Mouse (Mus musculus) megakaryocyte, embryonic 14.5 days (primary cell): Measurements from ENCODE around the gene Prom1. TPM values are rescaled to one million over a fixed set of nuclear protein-coding genes. Genes with fewer than 3 reads are reported as not detected.
"Not testable (repeated sequence)": the region's sequence is repeated elsewhere in the genome, so short reads cannot be mapped to it uniquely, and the experiment has no call there.

Source experiments
- H3K27me3 ChIP-seq: replicated peaks from 2 replicates; pipeline ENCODE3; 2012; ENCODE audit warnings: inconsistent platforms
- H3K36me3 ChIP-seq: replicated peaks from 2 replicates; pipeline ENCODE3; 2012; ENCODE audit warnings: low read length, inconsistent platforms, mixed read lengths
- H3K4me1 ChIP-seq: 2 replicates; pipeline ENCODE4 v1.6.1; 2012; ENCODE audit warnings: inconsistent platforms
- H3K4me3 ChIP-seq: replicated peaks from 2 replicates; pipeline ENCODE3; 2012; ENCODE audit warnings: moderate library complexity, mild to moderate bottlenecking, inconsistent platforms
- H3K9me3 ChIP-seq: 2 replicates; pipeline ENCODE4 v1.6.1; 2012; ENCODE audit warnings: inconsistent platforms
- FLI1 ChIP-seq: IDR thresholded peaks from 2 replicates; pipeline ENCODE4 v1.6.1; 2012; ENCODE audit warnings: low read length, inconsistent platforms, mixed read lengths
- GATA1 ChIP-seq: IDR thresholded peaks from 3 replicates; pipeline ENCODE4 v1.6.1; 2012; ENCODE audit warnings: mixed read lengths, low read length, inconsistent platforms, borderline replicate concordance
- polyA plus RNA-seq: library from polyadenylated mRNA; stranded (reverse); fragments of >175 nt; gene quantifications from 2 replicates; pipeline ENCODE4 v1.2.3, GENCODE M21; 2012; ENCODE audit warnings: low replicate concordance; ENCODE audit not compliant: insufficient read depth

Gene Prom1
- 0.17 TPM in 1 of 2 replicates, not detected in the other for polyA plus RNA-seq

DNA sequence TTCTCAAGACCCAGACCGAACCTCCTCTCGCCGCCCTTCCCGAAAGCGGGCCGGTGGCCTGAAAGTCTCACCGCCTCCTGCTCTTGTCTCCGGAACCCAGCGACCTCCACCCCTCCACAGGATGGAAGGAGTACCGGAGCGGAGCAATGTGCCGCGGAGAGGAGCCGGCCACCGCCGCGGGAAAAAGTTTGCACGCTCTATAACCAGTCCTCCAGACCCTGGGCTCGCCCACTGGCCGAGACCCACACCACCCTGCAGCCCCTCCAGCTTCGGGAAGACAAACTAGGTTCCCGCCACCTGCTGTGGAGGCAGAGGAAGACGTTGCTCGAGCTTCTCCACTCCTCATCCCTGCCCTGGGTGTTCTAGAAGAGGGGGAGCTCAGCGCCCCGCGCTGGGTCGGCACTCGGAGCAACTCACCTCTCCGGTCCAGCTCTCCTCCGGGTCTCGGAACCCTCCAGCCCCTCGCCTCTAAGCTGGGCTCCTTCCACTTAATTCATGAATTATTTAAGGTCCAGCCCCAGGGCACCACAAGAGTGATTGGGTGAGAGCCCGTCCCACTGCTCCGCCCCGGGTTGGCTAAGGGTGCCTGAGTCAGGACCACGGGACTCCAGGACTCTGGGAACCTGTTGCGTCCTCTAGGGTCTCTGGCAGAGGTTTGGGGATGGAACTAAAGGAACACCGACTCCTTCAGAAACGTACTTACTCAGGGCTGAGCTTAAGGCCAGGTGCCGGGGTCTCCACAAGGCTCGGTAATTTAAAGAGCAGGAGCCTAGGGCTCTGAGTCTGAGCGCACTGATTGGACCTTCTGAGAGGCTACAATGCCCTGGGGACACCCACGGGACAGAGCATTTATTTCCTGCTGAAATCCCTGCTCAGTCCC lies at the start of gene Prom1:
TSS of gene Prom1 (minus strand) at position 802 of the 880 bp plus-strand sequence.
- H3K36me3 ChIP-seq, result no peaks in the 10 kb centered on the region
- peak within 1 kb of the TSS; percentile 84 for H3K4me3 ChIP-seq
- TF ChIP-seq FLI1 (no peak), GATA1 (no peak)
- peaks cover 51% of the 10 kb centered on the region for H3K27me3 ChIP-seq
- peaks cover 12% of the 10 kb centered on the region for H3K4me1 ChIP-seq
- peaks cover 36% of the 10 kb centered on the region for H3K9me3 ChIP-seq

DNA sequence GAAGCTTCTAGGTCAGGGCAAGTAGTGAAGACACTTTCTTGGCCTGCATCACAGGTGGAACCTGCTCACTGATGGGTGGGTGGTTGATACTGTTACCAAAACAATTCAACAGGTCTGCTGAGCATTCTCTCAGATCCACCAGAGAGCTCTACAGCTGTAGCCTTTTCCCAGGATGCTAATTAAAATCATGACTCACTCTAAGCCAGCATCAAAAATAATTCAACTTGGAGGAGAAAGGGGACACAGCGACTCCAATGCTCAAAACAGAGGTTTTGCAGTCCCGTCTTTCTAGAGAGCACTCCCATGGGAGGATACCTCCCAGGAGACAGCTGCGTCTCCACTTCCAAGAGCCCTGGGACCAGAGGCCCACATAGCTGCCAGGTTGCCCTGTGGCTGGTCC lies 45.9 kb upstream of the Prom1 start:
- peaks cover 3% of the 10 kb centered on the region for H3K27me3 ChIP-seq
- H3K4me3 ChIP-seq, result no peak overlapping the region
- no peaks in the 10 kb centered on the region for H3K4me1 ChIP-seq
- no peaks in the 10 kb centered on the region for H3K36me3 ChIP-seq
- TF ChIP-seq GATA1 (no peak), FLI1 (no peak)
- peaks cover 32% of the 10 kb centered on the region for H3K9me3 ChIP-seq

DNA sequence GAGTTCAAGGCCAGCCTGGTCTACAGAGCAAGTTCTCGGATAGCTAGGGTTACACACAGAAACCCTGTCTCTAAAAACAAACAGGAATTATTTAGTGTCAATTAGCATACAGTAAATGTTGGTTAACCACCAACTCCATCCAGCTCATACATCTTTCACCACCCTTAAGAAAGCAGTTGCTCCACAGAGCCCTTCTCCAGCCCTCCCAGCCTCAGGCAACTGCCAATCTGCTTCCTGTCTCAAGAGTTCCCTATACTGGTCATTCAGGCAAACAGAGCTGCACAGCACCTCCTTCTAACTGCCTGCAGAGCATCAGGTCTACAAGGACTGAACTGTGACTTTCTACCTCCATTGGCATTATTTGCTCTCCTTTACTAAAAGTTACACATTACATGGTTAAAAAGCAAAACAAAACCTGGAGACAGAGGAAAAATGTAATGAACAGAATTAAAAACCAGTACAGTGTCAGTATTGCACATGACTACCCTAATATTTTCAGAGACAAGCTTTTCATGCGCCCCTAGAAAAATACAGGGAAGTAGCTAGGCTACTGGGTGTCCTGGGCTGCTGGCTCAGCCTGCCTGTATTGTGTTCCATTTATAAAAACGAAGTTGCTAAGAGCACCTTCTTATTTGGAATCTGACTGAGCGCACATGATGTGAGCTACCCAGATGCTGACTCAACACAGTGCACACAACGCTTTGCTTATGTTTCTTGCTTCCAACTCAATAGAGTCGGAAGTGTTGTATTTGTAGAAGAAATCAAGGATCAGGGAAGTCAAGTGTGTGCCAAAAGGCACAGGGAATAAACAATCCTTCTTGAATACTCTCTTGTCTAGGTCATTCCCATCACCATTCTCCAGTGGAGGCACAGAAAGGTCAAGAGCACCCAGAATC lies 44.9 kb upstream of the Prom1 start:
- Histone ChIP-seq H3K36me3 (no peaks in the 10 kb centered on the region), H3K27me3 (peaks cover 3% of the 10 kb centered on the region), H3K4me3 (no peak overlapping the region), H3K4me1 (no peaks in the 10 kb centered on the region), H3K9me3 (peaks cover 30% of the 10 kb centered on the region)
- TF ChIP-seq GATA1 (no peak), FLI1 (no peak)

DNA sequence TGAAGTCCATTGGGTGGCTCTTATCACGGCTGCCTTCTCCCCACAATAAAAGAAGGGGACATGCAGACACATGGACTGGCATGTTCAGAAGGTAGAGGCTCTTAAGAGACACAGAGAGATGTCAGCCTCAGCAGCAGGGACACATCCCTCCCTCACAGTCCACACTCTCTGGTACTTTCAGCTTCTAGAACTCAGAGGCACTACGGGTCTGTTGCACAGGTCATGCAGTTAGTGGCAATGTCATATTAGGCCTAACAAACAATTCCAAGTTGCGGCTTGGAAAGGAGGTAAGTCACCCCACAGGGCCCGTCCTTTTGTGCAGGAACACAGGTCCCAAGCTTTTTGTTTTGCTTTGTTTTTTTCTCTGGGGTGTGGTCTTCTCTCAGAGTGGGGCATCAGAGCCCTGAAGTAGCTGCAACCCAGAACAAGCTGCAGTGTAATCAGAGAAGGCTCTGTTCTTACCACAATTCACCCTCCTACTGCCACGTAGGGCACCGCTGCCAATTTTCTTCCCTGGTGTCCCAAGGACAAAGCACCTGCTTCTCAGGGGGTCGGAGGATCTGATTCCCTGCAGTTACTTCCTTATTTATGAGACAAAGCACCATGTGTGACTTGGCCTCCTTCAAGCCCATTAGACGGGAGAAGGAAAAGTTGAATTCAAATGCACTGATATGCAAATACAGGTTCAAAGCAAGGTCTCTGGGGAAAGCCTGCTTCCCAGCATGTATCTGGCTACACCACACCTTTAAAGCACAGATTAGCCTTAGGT lies 41.8 kb upstream of the Prom1 start:
- Histone ChIP-seq H3K27me3 (peaks cover 3% of the 10 kb centered on the region), H3K4me1 (no peaks in the 10 kb centered on the region), H3K4me3 (no peak overlapping the region), H3K36me3 (no peaks in the 10 kb centered on the region), H3K9me3 (peaks cover 8% of the 10 kb centered on the region; the same call in 1 of the 2 replicates)
- TF ChIP-seq FLI1, result no peak
- no peak for TF ChIP-seq GATA1

DNA sequence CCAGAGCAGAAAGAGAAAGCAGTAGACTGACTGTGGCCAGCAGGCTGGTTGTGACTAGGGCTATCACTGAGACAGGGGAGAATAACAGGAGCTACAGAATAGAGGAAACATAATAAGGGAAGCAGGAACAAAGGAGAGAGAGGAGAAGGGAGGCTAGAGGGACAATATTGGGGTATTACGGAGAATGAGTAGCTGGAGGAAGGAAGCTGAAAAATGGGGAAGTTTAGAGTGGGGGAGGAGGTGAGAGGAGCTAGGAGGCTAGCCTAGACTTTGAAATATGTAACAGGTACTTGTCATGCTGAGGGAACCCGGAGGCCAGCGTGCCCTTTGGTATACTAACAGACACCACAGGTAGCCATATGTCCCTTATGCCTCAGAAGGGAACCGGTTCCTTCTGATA lies 25.7 kb upstream of the Prom1 start:
- no peak overlapping the region for H3K4me3 ChIP-seq
- no peaks in the 10 kb centered on the region for H3K4me1 ChIP-seq
- no peaks in the 10 kb centered on the region for H3K36me3 ChIP-seq
- H3K27me3 ChIP-seq, result no peaks in the 10 kb centered on the region
- TF ChIP-seq GATA1, result no peak
- TF ChIP-seq FLI1, result no peak
- peaks cover 18% of the 10 kb centered on the region for H3K9me3 ChIP-seq

DNA sequence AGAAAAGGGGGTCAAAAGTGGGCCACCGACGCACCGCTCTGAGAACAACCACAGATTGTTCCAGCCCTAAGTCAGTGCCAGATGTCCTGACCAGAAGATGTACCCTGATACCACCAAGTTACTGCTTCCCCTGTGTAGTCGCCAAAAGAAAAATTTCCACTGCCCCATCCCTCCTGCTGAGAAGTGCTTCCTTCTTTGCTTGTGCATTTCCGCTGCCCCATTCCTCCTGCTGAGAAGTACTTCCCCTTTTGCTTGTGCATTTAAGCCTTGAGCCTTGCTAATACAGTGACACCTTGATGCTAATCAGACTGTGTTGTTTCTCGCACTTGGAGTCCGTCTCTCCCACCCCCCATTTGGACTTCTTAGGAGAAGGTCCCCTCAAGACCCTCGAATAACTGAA lies 24.7 kb upstream of the Prom1 start:
- H3K9me3 ChIP-seq, result peaks cover 18% of the 10 kb centered on the region
- H3K36me3 ChIP-seq, H3K27me3 ChIP-seq, H3K4me3 ChIP-seq, H3K4me1 ChIP-seq: not testable (repeated sequence)

DNA sequence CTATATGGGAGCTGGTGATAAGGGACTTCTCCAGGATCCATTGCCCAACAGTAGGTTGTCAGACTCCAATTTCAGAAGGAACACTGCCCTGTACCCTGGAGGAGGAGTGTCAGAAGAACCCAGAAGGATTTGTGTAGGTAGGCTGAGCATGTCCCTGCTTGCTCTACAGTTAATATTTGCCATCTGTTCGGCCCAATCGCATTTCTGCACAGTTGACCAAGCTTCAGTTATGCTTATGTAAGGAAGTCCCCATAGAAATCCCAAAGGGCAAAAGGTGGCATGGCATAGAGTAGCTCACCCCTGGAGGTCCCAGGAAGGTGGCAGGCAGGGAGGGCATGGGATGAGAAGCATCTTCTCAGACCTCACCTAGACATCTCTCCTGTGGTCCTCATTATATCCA lies 19.6 kb upstream of the Prom1 start:
- H3K4me1 ChIP-seq, result no peaks in the 10 kb centered on the region
- no peaks in the 10 kb centered on the region for H3K27me3 ChIP-seq
- no peak for TF ChIP-seq GATA1
- TF ChIP-seq FLI1, result no peak
- H3K4me3 ChIP-seq, result no peak overlapping the region
- H3K36me3 ChIP-seq, result no peaks in the 10 kb centered on the region
- peaks cover 5% of the 10 kb centered on the region for H3K9me3 ChIP-seq

DNA sequence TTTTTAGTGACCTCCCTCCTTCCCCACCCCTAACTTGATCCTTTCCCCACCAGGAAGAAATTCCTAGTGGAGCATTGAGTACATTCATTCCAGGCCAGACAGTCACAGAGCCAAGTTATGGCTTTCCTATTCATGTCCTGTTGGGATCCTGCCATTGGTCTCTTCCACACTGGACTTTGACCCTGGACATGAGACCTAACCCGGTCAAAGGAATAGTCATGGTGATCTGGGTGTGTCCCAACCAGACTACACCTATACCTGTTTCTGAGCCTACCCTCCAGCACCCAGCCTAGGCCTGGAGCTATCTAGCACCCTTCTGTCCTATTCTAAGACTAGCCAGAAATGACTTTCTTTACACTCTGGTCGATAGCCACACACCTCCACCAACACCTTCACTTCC lies 11.3 kb upstream of the Prom1 start:
- Histone ChIP-seq H3K4me1 (no peaks in the 10 kb centered on the region), H3K9me3 (no peaks in the 10 kb centered on the region), H3K36me3 (no peaks in the 10 kb centered on the region), H3K27me3 (no peaks in the 10 kb centered on the region), H3K4me3 (no peak overlapping the region)
- TF ChIP-seq FLI1 (no peak), GATA1 (no peak)

DNA sequence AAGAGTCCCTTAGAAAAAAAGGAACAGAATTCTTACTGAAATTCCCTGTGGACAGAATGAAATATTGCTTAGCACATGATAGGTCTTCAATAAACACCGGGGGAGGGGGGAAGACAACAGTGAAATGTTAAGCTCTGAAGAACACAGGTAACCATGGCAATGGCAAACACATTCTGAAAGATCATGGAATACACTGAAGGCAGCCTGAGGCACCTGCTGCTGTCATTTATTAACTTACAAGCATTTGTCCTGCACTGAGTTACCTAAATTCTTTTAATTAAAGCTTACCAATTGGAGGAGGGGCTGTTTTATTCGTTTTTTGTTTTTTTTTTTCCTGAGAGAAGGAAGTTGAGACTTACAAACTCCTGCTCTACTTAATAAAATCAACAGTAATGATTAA lies 7.3 kb upstream of the Prom1 start:
- no peak overlapping the region for H3K4me3 ChIP-seq
- TF ChIP-seq GATA1 (no peak), FLI1 (no peak)
- no peaks in the 10 kb centered on the region for H3K27me3 ChIP-seq
- no peaks in the 10 kb centered on the region for H3K4me1 ChIP-seq
- no peaks in the 10 kb centered on the region for H3K36me3 ChIP-seq
- peaks cover 15% of the 10 kb centered on the region for H3K9me3 ChIP-seq
